Mouse (Mus musculus) lung, postnatal 36 days (tissue): ENCODE results near the gene Otog.

Source experiments
- DNase-seq: peaks from one replicate; pipeline ENCODE4 v3.0.0; 2022; ENCODE audit warnings: mixed read lengths

The Otog gene

DNA sequence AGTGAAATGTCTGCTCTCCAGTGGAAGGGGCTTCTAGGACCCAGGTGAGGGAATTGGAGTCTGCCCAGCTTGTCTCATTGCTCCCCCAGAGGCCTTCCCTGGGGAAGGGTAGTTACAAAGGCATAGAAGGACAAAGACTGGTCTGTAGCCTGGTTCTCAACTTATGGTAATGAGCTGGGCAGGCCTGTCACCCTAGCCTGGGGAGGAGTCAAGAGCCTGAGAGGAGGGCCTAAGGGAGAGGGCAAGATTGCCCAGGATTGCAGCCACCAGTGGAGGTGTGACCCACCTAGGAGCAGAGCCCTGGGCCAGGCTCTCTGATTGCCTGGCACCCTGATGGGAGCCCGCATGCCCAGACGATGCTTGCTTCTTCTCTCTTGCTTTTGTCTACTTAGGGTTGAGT lies at the start of gene Otog:
Gene Otog, plus strand, starts transcription at position 292 of the 400 bp plus-strand sequence.
- no peak for DNase-seq

DNA sequence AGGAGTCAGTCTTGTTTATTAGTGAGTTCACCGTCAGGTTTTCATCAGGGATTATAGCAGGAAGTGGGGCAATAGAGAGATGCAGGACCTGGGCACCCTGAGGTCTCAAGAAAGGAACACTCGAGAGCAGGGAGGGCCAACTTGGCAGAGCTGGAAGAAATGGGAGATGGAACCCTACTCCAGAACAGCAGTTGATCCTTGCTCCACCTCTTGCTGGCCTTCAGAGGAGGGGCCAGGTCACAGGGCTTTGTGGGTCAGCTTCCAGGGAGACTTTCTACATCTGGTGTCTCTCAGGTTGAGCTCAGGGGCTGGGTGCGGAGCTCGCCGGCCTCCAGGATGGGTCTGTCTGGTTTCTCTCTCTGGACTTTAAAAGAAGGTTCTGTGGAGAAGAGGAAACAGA lies 45.4 kb upstream of the Otog start:
- no peak for DNase-seq

DNA sequence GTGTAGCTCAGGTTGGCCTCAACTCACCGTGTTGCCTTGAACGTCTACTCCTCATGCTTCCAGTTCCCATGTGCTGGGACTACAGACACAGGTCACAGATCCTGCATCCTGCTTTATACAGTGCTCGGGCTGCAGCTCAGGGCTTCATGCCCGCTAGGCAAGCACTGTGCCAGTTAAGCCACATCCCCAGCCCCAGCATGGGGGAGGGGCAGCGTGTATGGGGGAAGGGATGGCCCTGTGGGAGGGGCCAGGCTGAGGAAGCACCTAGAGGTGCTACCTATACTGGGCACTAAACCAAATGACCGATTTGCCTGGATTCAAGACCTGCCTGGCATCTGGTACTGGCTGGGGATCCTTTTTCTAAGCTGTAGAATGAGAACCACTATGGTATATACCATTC lies 40.8 kb upstream of the Otog start:
- no peak for DNase-seq

DNA sequence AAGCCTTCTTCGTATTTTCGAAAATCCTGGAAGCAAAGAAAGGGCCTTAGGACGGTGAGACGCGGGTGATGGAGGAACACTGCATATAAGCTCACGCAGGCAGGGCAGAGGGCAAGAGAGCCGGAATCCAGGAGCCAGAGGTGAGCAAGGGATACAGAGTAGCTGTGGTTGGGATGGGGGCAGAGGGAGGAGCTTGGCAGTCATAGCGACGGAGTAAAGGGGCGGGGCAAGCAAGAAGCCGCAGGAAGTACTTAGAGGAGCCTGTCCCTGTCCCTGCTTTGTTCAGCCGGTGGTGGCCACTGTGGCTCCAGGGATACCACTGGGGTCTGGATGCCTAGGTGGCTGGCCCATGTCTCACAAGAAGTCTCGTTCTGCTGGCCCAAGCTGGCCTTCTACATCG lies 39.1 kb upstream of the Otog start:
- DNase-seq = no peak

DNA sequence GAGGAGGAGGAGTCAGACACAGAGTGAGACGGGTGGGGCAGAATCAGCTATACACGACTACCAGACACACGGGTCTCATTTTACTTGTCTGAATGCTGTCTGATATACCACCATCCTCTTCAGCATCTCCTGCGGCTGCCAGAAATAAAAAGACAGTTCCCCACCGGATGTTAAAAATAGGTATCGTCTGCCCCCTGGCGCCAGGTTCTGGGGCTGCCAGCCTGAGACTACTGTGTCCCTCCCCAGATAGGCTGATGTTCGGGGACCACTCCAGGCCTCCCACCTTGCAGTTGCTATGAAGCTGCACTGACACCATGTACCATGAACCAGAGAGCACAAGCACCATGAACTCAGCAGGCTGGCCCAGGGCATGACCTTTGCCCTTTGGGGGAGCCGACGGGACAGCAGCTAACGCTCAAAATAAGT lies 36.7 kb upstream of the Otog start:
- DNase-seq = peak; percentile 39

DNA sequence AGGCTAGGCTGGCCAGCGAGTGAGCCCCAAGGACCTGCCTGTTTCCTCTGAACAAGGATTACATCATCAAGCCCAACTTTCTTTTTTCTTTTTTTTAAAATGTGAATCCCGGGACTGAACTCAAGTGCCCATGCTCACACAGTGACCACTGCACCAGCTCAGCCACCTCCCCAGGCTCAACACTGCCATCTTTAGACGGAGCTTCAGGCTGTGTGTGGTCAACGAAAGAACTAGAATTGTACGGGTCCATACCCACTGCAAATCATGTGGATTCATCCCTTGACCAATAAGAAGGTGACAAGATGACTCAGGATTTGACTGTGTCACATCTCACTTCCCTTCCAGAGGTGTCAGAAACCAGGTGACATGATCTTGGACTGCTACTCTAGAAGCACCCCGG lies 36.0 kb upstream of the Otog start:
- no peak for DNase-seq

DNA sequence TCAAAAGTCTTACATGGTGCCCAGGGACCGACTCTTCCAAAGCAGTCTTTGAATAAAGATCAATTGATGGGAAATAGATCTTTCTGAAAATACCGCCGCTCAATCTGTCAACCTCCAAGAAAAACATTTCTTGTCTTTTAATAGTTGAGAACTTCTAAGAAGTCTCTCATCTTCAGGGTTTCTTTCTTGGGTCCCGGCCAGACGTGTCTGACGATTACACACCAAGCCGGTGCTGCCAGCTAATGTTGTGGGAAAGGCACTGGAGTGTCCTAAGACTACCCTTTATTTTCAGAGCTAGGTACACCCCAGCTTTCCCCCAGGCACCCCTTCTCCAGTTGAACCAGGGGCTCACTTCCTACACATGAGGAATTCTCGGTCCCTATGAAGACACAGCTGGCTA lies 32.7 kb upstream of the Otog start:
- DNase-seq = no peak

DNA sequence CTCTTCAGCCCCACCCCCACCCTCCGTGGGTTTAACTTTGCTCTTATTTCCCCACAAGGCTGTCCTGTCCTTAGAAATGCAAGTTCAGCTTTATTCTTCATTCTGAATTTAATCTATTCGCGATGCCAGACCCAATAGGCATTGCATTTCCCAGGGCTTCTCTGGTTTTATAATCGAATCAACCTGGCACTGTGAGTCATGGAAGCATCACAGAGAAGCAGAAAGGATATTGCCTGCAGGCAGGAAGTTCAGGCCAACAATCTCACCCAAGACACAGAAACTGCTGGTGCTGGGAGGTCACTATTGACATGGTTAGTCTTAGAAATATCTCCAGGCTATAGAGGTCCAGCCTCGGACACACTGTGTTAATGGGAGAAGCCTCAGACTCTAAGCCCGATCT lies 30.5 kb upstream of the Otog start:
- DNase-seq = no peak

DNA sequence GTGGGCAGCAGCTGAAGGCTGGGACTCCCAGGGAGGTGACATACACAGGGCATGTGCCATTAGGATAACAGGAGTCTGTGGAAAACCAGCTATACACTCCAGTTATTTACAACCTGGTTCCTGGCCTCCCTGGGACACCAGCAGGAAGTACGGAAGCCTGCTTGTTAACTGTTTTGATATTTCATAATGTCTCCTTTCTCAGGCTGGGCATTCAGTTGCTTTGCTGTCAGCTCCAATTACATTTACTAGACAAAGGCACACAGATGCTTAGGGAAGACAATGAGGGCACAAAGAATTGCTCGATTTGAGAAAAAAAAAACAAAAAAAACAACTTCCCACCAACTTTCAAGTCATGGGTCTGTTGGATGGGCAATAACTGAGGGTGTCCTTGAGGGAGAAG lies 24.3 kb upstream of the Otog start:
- DNase-seq = no peak

DNA sequence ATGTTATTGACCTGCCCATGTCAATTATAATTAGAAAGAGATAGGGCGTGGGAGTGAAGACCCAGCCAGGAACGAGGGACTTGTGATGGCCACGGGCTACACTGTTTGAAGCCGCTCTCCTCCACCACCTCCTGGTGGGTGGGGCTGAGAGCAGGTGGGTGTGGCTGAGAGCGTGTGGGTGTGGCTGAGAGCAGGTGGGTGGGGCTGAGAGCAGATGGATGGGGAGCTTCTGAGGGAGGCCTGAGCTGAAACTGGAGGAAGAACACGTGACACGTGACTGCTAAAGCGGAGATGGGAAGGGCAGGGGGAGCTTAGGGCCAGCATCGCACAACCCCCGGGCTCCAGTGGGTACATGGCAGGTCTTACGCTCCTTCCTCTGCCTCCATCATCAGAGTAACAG lies 22.4 kb upstream of the Otog start:
- DNase-seq = no peak

DNA sequence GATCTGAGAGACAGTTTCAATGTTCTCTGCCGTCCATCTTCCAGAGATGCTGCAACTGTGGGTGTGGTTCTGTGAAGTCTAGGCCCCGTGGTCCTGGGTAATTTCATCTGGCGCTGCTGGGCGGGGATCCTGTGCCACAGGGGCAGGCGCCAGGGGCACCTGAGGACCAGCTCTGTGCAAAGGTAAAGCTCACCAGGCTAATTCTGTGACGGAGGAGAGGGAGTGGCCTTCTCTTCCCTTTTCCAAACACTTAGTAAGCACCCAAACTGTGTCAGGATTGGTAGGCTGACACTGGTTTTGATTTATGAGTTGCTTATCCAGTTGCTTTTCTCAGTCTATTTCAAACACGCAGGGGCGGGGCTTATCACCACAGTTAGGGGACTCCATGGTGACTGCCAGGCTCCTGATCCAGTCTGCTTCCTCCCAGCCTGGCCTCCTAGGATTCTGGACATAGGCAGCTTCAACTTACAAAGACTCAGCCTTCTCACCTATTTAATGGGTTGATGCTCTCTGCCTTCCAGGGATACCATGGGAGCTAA lies 20.1 kb upstream of the Otog start:
- DNase-seq = no peak

DNA sequence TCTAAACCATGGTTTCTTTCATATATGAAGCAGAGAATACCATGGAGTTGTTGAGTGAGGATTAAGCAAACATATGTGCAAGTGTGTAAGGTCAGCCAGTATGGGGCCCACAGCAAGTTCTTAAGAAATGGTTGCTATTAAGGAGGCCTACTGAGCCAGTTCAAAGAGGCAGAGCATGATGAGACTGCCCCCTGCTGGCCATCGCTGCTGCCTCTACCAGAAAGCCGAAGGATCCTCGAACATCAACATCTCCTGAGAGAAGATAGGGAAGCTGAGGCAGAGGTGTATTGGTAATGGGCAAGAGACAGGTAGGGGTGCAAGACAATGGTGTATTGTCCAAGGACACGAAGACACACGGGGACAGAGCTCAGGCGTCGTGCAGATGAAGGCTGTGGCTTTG lies 14.5 kb upstream of the Otog start:
- peak; percentile 58 for DNase-seq

DNA sequence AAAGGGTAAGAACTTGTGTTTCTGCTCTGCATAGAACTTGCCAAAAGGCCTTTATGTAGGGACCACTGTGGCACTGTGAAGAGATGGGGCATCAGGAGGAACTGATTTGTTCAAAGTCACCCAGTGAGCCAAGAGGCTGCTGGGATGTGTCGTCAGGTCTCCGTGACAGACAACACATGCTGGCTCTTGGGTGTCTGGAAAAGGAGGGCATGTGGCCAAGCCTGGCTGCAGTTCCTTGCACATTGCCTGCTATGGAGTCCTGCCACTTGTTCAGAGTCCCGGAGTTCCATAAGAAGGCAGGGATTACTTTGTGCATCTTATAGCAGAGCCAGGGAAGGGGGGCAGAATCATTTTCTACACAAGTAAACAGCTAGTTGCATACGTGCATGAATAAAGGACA lies 13.9 kb upstream of the Otog start:
- DNase-seq = no peak

DNA sequence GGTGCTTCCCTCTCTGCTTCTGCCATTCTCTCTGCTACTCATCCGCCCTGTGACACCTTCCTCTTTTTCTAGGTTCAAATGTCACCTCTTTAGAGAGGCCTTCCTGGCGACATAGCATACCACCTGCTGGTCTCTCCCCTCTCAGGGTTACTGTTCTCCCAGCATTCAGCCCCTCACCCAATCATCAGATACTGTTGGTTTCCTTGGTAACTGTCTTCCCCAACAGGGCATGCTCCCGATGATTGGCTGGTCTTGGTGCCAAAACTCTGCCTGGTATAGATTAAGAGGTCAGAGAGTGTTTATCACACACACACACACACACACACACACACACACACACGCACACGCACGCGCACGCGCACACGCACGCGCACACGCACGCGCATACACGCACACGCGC lies 4.8 kb upstream of the Otog start:
- no peak for DNase-seq

DNA sequence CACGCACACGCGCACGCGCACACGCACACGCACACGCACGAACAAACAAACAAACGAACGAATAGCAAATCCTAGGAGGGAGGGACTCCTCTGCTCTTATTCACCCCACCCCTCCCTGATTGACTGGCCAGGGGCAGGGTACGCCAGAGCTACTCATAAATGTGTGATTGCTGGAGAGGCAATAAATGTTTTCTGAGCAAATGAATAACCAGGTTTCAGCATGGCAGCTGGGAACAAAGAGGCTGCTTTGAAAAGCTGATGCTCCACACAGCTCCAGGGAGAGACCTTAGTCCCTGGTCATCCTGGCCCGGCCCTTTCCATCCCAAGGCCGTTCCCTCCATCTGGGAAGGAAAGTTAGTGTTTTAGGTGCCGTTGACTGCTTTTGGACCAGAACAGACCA lies 4.4 kb upstream of the Otog start:
- no peak for DNase-seq

DNA sequence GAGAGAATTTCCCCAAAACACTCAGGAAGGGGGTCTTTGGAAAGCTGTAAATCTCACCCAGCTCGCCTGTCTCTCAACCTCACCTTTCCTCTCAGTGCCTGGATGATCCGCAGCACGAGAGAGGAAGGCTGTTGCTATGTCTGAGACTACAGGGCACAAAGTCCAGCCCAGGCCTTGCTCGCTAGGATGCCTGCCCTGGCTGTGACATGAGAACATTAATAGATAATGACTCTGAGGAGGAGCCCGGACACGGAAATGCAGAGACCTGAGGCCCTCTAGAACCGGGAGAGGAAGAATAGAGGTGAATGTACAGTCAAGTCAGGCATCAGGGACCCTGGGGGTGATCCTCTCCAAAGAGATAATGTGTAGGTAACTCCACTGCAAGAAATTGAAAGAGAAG lies 3.6 kb upstream of the Otog start:
- DNase-seq = no peak

DNA sequence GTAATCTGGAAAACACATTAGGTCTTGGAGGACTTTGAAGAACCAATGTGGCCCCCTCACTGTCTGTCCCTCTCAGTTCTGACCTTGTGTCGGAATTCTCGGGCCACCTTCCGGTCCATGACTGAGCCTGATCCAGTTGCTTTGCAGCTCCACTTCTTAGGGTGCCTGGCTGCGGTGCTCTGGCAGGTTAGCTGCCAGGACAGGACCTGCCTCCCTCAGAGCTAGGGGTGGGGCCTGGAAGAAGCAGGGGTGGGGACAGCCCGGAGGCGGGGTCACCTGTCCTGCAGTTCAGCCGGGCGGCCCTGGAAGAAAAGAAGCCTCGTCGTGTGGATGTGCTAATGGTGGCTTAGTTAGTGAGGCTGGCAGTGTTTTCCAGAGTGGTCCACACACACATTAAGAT lies 2.4 kb upstream of the Otog start, which contains the start of gene Ush1c:
Gene Ush1c, minus strand, starts transcription at position 158 of the 400 bp plus-strand sequence.
- DNase-seq = peak; percentile 6

DNA sequence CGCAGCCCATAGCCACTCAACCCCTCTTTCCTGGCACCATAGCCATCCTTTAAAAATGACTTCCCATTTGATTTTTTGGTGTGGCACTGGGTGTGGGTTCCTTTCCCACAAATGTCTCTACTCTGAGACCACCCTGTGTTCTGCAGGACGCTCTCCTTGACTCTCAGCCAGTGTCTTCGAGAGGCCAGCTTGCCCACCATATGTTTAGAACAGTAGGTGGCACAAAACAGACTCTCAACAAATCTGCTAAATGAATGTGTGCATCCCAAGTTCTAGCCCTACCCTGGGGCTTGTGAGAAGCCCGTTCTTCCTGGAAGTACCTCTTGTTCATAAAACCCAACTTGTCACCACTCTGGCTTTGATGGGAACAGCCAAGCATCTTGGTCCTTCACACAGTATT lies 696 bp upstream of the Otog start:
- no peak for DNase-seq

DNA sequence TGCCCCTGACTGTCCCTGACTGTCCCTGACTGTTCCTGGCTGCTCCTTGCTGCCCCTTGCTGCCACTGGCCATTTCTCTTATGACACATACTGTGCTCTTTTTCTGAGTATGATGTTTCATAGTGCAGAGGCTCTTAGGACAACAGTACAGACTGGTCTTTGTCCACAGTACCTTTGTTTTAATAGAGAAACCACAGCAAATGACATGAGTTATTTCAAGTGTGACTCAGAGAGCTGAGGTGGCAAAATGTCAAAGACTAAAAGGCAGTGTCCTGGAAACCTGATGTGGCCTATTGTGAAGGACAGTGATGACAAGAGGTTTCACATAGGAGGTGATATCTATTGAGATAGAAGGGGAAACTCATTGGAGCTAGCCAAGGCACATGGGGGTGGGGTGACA lies 6.1 kb downstream of the Otog start:
- no peak for DNase-seq

DNA sequence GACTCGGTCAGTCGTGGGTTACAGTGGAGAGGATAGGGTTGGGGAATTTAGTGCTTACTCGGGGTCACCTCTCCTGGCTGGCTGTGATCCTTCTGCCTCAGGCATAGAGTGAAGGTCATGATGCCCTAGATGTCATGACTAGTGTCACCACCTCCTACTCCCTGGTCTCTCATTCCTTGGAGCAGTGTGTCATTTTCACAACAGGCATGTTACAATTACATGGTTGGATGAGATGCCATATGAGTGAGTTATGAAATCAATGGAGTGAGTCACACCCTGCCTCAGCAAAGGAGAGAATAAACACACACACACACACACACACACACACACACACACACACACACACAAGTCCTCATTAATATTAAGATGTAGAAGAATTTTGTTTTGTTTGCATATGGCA lies 6.8 kb downstream of the Otog start:
- DNase-seq = no peak

DNA sequence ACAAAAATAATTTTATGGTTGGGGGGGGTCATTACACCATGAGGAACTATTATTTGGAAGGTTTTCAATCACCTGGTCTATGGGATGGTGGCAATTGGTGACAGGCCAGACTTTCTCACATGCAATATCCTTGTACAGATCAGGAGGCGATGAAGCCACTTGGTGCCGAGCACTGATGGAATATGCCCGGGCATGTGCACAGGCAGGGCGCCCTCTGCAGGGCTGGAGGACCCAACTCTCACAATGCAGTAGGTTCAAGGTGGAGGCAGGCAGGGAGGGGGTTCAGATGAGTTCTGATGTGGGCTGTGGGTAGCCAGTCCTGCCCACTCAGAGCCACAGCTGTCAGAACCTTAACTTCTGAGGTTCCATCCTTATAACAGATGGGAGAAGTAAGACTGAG lies 11.1 kb downstream of the Otog start:
- no peak for DNase-seq

DNA sequence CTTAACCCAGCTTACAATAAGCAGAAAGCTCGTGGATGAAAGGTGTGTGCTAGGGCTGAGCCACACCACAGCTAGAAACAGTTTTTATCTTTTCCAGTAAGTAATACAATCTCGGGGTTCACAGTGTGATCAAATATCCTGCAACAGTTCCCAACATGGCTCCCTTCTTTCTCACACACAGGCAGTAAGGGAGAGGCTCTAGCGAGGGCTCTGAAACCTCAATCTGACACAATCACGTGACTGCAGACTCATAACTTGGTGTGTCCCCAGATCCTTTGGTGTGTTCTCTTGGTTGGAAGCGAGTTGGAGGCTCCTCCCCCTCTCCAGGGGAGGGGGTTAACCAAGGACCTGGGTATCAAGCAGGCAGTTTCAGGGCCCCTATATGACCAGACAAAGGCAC lies 35.4 kb downstream of the Otog start:
- no peak for DNase-seq

DNA sequence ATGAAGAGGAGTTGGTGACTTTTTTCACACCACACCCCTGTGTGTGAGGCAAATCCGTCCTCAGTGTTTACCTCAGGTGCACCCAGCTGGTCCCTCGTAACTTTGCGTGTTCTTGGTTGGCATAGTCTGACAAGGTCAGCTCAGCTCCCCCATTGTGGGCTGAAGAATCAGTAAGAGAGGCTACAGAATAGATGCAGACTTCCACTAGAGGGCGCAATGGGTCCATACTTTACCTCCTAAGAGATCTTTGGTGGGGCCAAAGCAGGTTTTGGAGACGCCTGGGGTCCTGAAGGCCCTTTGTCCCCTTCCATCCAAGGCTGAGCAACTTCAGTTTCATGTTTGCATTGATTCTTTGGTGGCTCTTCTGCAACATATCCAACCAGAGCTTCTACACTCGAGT lies 39.2 kb downstream of the Otog start:
- peak; percentile 62 for DNase-seq

DNA sequence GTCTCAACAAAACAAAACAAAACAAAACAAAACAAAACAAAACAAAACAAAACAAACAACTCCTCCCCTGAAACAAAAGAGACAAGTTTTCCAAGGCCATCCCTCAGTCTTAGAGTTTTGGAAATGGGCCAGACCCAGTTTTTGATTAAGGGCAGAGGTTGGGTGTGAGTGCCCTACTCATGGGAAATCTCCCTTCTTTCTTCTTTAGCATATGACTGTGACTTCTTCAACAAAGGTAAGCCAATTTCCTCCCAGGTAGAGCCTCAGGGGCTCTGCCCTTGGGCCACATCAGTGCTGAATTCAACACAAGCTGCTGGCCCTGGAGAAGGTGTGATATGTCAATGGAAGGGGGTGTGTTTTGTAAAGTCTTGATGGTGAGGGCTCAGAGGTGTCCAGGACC lies 40.1 kb downstream of the Otog start:
- DNase-seq = no peak

DNA sequence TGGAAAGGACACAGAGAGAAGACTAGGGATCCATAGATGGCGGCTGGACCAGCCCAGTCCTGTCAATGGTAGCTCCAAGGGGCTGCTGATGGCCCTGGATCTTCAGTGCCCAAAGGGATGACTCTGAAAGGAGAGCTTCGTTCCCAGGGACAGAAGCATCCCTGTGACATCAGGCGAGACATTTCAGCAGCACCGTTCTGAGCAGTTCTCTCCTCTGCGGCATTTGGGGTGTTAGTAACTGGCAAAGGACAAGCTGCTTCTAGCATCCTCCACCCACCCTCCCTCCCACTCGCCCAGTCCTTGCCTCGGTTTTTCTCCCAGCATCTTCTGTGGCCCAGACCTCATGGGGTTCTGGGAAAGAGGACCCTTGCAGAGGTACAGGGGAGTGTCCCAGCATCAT lies 41.5 kb downstream of the Otog start:
- DNase-seq = no peak

DNA sequence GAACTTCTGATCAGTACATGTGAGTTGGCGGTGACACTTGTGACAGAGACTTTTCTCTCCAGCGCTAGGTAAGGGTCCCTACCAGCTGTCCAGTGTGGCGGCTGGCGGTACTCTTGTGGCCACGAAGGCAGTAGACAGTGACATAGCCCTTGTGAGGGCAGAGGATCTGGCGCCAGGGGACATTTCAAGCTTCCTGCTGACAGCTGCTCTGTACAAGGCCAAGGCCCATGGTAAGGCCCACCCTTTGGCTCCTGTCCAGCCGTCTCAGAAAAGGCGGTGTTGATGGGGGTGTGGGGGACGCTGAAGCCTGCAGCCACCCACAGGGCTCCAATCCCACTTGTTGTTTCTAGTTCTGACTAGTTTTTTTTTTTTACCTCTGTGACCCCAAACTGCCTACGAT lies 42.9 kb downstream of the Otog start:
- DNase-seq = peak; percentile 40
